Mouse (Mus musculus) midbrain, embryonic 10.5 days (tissue): ENCODE measurements around the gene Mpst. TPM values are rescaled to one million over a fixed set of nuclear protein-coding genes. Genes with fewer than 3 reads are reported as not detected.
A peak's percentile ranks its signal among the peaks of the same experiment; 100 is the strongest.

Experiments used
- DNase-seq: peaks from one replicate; pipeline ENCODE4 v3.0.0-alpha.2; 2017; ENCODE audit warnings: low spot score
- H3K27ac ChIP-seq: fragments of 300-500 bp; sonication (generic); replicated peaks from 2 replicates; pipeline ENCODE4 v1.5.1; 2016; ENCODE audit warnings: mild to moderate bottlenecking
- H3K27me3 ChIP-seq: fragments of 300-500 bp; sonication (generic); 2 replicates; pipeline ENCODE4 v1.6.1; 2016; ENCODE audit warnings: low read depth, mild to moderate bottlenecking; ENCODE audit not compliant: poor library complexity, severe bottlenecking
- H3K36me3 ChIP-seq: fragments of 300-500 bp; sonication (generic); 2 replicates; pipeline ENCODE4 v1.6.1; 2016; ENCODE audit warnings: mild to moderate bottlenecking, moderate library complexity
- H3K4me1 ChIP-seq: fragments of 300-500 bp; sonication (generic); 2 replicates; pipeline ENCODE4 v1.6.1; 2016
- H3K4me3 ChIP-seq: fragments of 300-500 bp; sonication (generic); 2 replicates; pipeline ENCODE4 v1.5.1; 2016; ENCODE audit warnings: mild to moderate bottlenecking, moderate library complexity
- H3K9me3 ChIP-seq: fragments of 300-500 bp; sonication (generic); replicated peaks from 2 replicates; pipeline ENCODE4 v1.6.1; 2016; ENCODE audit warnings: mild to moderate bottlenecking
- WGBS: fragments of 180-500 bp; shearing (Covaris S2); methylation state at CpG from one replicate; pipeline ENCODE4 v1.1.7; 2016; 5-methylcytosine and 5-hydroxymethylcytosine counted together
- polyA plus RNA-seq: library from polyadenylated mRNA; unstranded; fragments of >200 nt; fragmentation: Nextera tagmentation; extraction: Ambion mirVana; gene quantifications from 2 replicates; pipeline ENCODE4 v1.2.1, GENCODE M21; 2016

The Mpst gene
- polyA plus RNA-seq, 1 experiment from 2014 or later: 1.6 TPM

- Histone ChIP-seq H3K27me3 (0 out of 2 replicates have a peak, but pooled peaks cover under 1% of the 10 kb centered on the region), H3K4me3 (peak overlapping the region; percentile 88; the same call in 1 of the 2 replicates), H3K9me3 (no peaks in the 10 kb centered on the region), H3K27ac (peak overlapping the region; percentile 93), H3K4me1 (peaks cover 62% of the 10 kb centered on the region), H3K36me3 (peaks cover 48% of the 10 kb centered on the region)
- 85% methylated on average over 13 of the region's 13 CpGs for WGBS
- no peak for DNase-seq
These were observed 23.8 kb downstream of the Mpst start for GRCm38 (mm10) chr15:78429871-78430622.

- H3K27ac ChIP-seq: peak overlapping the region; percentile 93
- no peak overlapping the region for H3K4me3 ChIP-seq
- H3K27me3 ChIP-seq: peaks cover 8% of the 10 kb centered on the region; the same call in 1 of the 2 replicates
- no peak for DNase-seq
- no peaks in the 10 kb centered on the region for H3K9me3 ChIP-seq
- 89% methylated on average over 10 of the region's 10 CpGs for WGBS
- peaks cover 57% of the 10 kb centered on the region for H3K36me3 ChIP-seq
- H3K4me1 ChIP-seq: peaks cover 71% of the 10 kb centered on the region
These were observed 24.7 kb downstream of the Mpst start for GRCm38 (mm10) chr15:78430874-78431273.

GRCm38 (mm10) chr15:78431541-78432121 lies 25.4 kb downstream of the Mpst start:
- WGBS: 85% methylated on average over 7 of the region's 7 CpGs
- Histone ChIP-seq H3K4me1 (peaks cover 78% of the 10 kb centered on the region), H3K27me3 (peaks cover 16% of the 10 kb centered on the region; the same call in 1 of the 2 replicates), H3K36me3 (peaks cover 62% of the 10 kb centered on the region), H3K9me3 (no peaks in the 10 kb centered on the region), H3K27ac (0 out of 2 replicates have a peak overlapping the region, but pooled peaks have one; percentile 23), H3K4me3 (no peak overlapping the region)
- no peak for DNase-seq

GRCm38 (mm10) chr15:78434896-78435520 lies 28.8 kb downstream of the Mpst start:
- peaks cover 36% of the 10 kb centered on the region for H3K27me3 ChIP-seq
- peak overlapping the region; percentile 85 for H3K27ac ChIP-seq
- H3K36me3 ChIP-seq: peaks cover 69% of the 10 kb centered on the region
- peaks cover 86% of the 10 kb centered on the region for H3K4me1 ChIP-seq
- no peaks in the 10 kb centered on the region for H3K9me3 ChIP-seq
- H3K4me3 ChIP-seq: no peak overlapping the region; the same call in 1 of the 2 replicates
- WGBS: 27% methylated on average over 6 of the region's 6 CpGs
- DNase-seq: peak; percentile 71

- WGBS: 81% methylated on average over 11 of the region's 11 CpGs
- Histone ChIP-seq H3K27me3 (peaks cover 36% of the 10 kb centered on the region), H3K27ac (peak overlapping the region; percentile 85), H3K4me1 (peaks cover 87% of the 10 kb centered on the region), H3K4me3 (no peak overlapping the region), H3K36me3 (peaks cover 62% of the 10 kb centered on the region), H3K9me3 (no peaks in the 10 kb centered on the region)
- no peak for DNase-seq
These were observed 29.5 kb downstream of the Mpst start for GRCm38 (mm10) chr15:78435681-78436080.

GRCm38 (mm10) chr15:78436380-78437192 lies 30.4 kb downstream of the Mpst start:
- peaks cover 53% of the 10 kb centered on the region for H3K36me3 ChIP-seq
- H3K4me1 ChIP-seq: peaks cover 84% of the 10 kb centered on the region
- peak overlapping the region; percentile 85 for H3K27ac ChIP-seq
- WGBS: 8% methylated on average over 32 of the region's 32 CpGs
- H3K27me3 ChIP-seq: peaks cover 36% of the 10 kb centered on the region
- no peaks in the 10 kb centered on the region for H3K9me3 ChIP-seq
- H3K4me3 ChIP-seq: peak overlapping the region; percentile 50
- peak; percentile 74 for DNase-seq

- Histone ChIP-seq H3K27me3 (peaks cover 36% of the 10 kb centered on the region), H3K4me1 (peaks cover 80% of the 10 kb centered on the region), H3K27ac (peak overlapping the region; percentile 85), H3K36me3 (peaks cover 45% of the 10 kb centered on the region), H3K4me3 (peak overlapping the region; percentile 50), H3K9me3 (no peaks in the 10 kb centered on the region)
- DNase-seq: peak; percentile 52
- WGBS: 14% methylated on average over 23 of the region's 23 CpGs
These were observed 31.2 kb downstream of the Mpst start for GRCm38 (mm10) chr15:78437237-78438017.

GRCm38 (mm10) chr15:78438018-78438394 lies 31.8 kb downstream of the Mpst start:
- Histone ChIP-seq H3K27ac (peak overlapping the region; percentile 85), H3K36me3 (peaks cover 39% of the 10 kb centered on the region), H3K9me3 (no peaks in the 10 kb centered on the region), H3K4me1 (peaks cover 76% of the 10 kb centered on the region), H3K4me3 (0 out of 2 replicates have a peak overlapping the region, but pooled peaks have one; percentile 50), H3K27me3 (peaks cover 36% of the 10 kb centered on the region)
- 33% methylated on average over 4 of the region's 4 CpGs for WGBS
- no peak for DNase-seq

GRCm38 (mm10) chr15:78438505-78438904 lies 32.3 kb downstream of the Mpst start:
- H3K4me3 ChIP-seq: no peak overlapping the region
- 55% methylated on average over 8 of the region's 8 CpGs for WGBS
- H3K36me3 ChIP-seq: peaks cover 34% of the 10 kb centered on the region
- H3K27me3 ChIP-seq: peaks cover 36% of the 10 kb centered on the region
- DNase-seq: no peak
- peaks cover 80% of the 10 kb centered on the region for H3K4me1 ChIP-seq
- H3K9me3 ChIP-seq: no peaks in the 10 kb centered on the region
- no peak overlapping the region; the same call in 1 of the 2 replicates for H3K27ac ChIP-seq

GRCm38 (mm10) chr15:78438973-78439372 lies 32.8 kb downstream of the Mpst start:
- no peak for DNase-seq
- Histone ChIP-seq H3K27ac (no peak overlapping the region), H3K4me1 (peaks cover 81% of the 10 kb centered on the region), H3K4me3 (no peak overlapping the region), H3K36me3 (peaks cover 29% of the 10 kb centered on the region), H3K27me3 (peaks cover 36% of the 10 kb centered on the region), H3K9me3 (no peaks in the 10 kb centered on the region)
- WGBS: 69% methylated on average over 9 of the region's 9 CpGs

GRCm38 (mm10) chr15:78442231-78442630 lies 36.0 kb downstream of the Mpst start:
- Histone ChIP-seq H3K4me3 (no peak overlapping the region), H3K27ac (no peak overlapping the region), H3K4me1 (peaks cover 60% of the 10 kb centered on the region), H3K36me3 (0 out of 2 replicates have a peak, but pooled peaks cover 7% of the 10 kb centered on the region), H3K27me3 (peaks cover 14% of the 10 kb centered on the region), H3K9me3 (no peaks in the 10 kb centered on the region)
- no peak for DNase-seq
- WGBS: 91% methylated on average over 19 of the region's 19 CpGs
